Mouse (Mus musculus) bone marrow macrophage, adult 2 months (primary cell): Measurements from ENCODE around the gene Cav1. TPM values are rescaled to one million over a fixed set of nuclear protein-coding genes. Genes with fewer than 3 reads are reported as not detected.

Experiments used
- H3K27ac ChIP-seq: 2 replicates; pipeline ENCODE4 v1.5.1; 2012; ENCODE audit warnings: low read depth, low read length; ENCODE audit not compliant: insufficient read depth
- H3K4me1 ChIP-seq: 2 replicates; pipeline ENCODE4 v1.6.1; 2012; ENCODE audit warnings: low read length; ENCODE audit not compliant: control insufficient read depth, insufficient read depth
- H3K4me3 ChIP-seq: 2 replicates; pipeline ENCODE4 v1.5.1; 2012; ENCODE audit warnings: mild to moderate bottlenecking, low read length, moderate library complexity; ENCODE audit not compliant: insufficient read depth
- CTCF ChIP-seq: IDR thresholded peaks from 2 replicates; pipeline ENCODE4 v1.5.1; 2012; ENCODE audit warnings: low read depth, mild to moderate bottlenecking, low read length, moderate library complexity
- POLR2A ChIP-seq: IDR thresholded peaks from 2 replicates; pipeline ENCODE4 v1.6.1; 2012; ENCODE audit warnings: mild to moderate bottlenecking, low read depth, low read length, borderline replicate concordance
- polyA plus RNA-seq: library from polyadenylated mRNA; stranded (reverse); fragments of >200 nt; gene quantifications from 2 replicates; pipeline ENCODE4 v1.2.4, GENCODE M21; 2012; ENCODE audit not compliant: missing spikeins, insufficient read depth, insufficient read length

Gene Cav1
- 11.6 and 13.7 TPM in 2 replicates for polyA plus RNA-seq

DNA sequence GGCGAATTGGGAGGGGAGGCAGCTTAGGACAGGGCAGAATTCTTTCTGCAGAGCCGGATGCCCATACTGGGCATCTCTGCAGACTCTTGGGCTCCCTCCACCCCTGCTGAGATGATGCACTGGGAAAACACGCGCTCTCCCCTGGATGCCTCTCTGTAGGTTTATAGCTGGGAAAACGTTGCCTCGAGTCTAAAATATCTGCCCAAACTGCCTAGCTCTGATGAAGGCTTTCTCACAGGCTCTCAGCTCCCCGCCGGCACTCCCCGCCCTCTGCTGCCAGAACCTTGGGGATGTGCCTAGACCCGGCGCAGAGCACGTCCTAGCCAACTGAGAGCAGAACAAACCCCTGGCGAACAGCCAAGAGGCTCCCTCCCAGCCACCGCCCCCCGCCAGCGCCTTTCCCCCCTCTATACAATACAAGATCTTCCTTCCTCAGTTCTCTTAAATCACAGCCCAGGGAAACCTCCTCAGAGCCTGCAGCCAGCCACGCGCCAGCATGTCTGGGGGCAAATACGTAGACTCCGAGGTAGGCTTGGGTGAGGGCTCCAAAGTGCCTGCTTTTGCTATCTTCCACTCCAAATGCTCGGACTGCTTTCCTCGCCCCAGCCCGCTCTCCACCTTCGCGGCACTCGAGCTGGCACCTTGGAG is at the start of gene Cav1:
TSS of gene Cav1 (plus strand) at position 382 of the 648 bp plus-strand sequence.
- no peak for TF ChIP-seq CTCF
- no peak for TF ChIP-seq POLR2A
- Histone ChIP-seq H3K4me3 (peak within 1 kb of the TSS; percentile 62), H3K27ac (no peak within 1 kb of the TSS), H3K4me1 (no peaks in the 10 kb centered on the region; the same call in 1 of the 2 replicates)

DNA sequence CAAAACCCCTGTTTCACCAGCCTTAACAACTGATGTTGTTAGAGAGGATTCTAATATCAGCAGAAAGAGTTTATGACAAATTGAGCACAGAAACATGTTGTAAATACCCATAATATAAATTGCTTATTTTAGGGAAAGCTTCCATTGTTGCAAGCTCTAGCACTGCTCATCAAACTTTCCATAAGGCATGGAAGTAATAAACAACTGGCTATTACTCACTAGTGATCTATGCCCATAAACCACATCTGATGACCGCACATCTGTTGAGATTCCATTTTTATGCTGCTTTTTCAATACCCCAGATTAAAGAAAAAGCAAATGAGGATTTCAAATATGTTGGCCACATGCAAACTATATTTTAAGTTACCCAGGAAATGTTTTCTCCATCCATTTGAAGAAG is 48.0 kb upstream of the Cav1 start:
- no peak overlapping the region for H3K4me3 ChIP-seq
- TF ChIP-seq CTCF (no peak), POLR2A (no peak)
- no peaks in the 10 kb centered on the region for H3K4me1 ChIP-seq
- H3K27ac ChIP-seq = no peak overlapping the region

DNA sequence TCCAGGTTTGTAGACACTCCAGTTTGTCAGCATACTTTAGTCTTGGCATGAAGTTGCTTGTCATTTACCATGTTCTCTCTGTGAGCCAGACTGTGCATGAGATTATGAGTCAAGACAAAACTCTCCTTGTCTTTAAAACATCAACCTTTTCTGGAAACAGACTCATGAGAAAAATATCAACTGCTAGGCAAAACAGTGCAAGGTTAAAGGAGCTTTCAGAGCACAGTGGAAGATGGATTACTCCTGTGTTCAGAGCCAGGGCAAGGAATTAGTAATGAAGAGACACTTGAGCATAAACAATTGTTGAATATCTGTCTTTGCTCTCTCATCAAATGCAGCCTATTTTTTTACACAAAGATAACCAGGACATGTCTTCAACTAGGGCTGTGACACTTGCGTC is 47.2 kb upstream of the Cav1 start:
- Histone ChIP-seq H3K4me1 (no peaks in the 10 kb centered on the region), H3K27ac (no peak overlapping the region), H3K4me3 (no peak overlapping the region)
- TF ChIP-seq CTCF = no peak
- no peak for TF ChIP-seq POLR2A

DNA sequence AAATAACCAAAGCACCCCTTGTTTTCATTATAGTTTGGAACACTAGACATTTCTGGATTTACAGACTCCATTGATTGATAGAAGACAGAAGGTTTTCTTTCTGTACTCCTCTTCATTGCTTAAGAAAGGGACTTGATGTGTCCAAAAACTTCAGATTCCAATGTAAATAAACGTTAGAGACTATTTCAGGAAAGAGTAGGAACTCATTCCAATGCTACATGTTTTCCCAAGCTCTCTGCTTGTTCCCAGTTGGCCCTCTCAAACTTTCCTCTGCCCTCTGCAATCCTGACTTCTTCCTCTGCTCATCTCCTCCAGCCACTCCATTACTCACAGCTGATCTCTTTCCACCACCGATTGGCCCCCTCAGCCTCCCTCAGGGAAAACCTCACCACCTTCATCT is 43.3 kb upstream of the Cav1 start:
- Histone ChIP-seq H3K4me1 (no peaks in the 10 kb centered on the region), H3K27ac (no peak overlapping the region), H3K4me3 (no peak overlapping the region)
- TF ChIP-seq POLR2A = no peak
- no peak for TF ChIP-seq CTCF

DNA sequence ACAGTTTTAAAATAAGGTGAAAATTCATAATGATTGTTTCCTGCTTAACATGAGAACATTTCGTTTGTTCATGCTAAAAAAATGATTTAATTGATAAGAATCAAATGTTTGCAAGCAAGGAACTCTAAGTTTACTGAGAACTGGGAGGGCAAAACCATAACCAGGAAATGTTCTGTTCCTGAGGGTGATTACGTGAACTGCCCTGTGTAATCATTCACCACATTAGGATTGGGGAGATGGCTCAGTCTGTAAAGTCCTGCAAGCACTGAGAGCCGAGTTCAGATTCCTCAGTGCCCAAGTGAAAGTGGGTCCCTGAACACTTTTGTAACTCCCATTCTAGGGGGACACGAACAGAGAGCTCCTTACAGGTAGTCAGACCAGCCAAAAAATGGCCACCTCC is 41.1 kb upstream of the Cav1 start:
- Histone ChIP-seq H3K4me1 (no peaks in the 10 kb centered on the region), H3K27ac (no peak overlapping the region), H3K4me3 (no peak overlapping the region)
- TF ChIP-seq CTCF (no peak), POLR2A (no peak)

DNA sequence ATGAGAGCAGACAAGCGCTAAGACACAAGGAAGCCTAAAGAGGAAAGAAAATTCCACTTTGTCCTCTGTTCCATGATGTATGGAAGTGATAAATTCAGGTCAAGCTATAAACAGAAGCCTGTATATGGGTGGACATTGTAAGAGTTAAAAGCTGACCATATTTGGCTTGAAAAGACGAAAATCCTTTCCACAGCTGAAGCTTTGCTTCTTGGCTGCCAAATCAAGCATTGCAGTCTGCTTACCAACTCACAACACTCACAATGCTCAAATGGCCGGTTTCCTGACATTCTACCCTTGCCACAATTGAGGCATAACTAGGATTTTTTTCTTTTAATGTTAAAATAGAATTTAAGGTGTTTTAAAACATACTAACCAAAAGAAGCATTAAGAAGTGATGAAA is 39.7 kb upstream of the Cav1 start:
- TF ChIP-seq POLR2A (no peak), CTCF (no peak)
- Histone ChIP-seq H3K4me3 (no peak overlapping the region), H3K4me1 (no peaks in the 10 kb centered on the region), H3K27ac (no peak overlapping the region)

DNA sequence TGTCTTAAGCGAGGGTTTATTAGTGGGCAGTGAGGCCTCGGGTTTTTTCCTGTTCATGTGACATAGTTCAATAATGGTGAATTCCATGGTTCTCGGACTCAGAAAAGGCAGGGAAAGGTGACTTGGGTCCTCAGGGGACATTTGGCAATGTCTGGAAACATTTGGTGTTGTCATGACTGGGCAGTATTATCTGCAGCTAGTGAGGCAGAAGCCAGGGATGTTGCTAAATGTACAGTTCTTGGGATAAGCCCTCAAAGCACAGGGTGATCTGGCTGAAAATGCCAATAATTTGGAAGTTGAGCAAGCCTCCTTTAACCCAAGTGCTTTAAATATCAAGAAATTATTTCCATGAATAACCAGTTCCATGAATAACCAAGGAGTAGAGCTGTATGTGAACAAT is 27.8 kb upstream of the Cav1 start:
- H3K4me1 ChIP-seq = peaks cover 21% of the 10 kb centered on the region
- H3K27ac ChIP-seq = no peak overlapping the region
- no peak for TF ChIP-seq POLR2A
- no peak for TF ChIP-seq CTCF

DNA sequence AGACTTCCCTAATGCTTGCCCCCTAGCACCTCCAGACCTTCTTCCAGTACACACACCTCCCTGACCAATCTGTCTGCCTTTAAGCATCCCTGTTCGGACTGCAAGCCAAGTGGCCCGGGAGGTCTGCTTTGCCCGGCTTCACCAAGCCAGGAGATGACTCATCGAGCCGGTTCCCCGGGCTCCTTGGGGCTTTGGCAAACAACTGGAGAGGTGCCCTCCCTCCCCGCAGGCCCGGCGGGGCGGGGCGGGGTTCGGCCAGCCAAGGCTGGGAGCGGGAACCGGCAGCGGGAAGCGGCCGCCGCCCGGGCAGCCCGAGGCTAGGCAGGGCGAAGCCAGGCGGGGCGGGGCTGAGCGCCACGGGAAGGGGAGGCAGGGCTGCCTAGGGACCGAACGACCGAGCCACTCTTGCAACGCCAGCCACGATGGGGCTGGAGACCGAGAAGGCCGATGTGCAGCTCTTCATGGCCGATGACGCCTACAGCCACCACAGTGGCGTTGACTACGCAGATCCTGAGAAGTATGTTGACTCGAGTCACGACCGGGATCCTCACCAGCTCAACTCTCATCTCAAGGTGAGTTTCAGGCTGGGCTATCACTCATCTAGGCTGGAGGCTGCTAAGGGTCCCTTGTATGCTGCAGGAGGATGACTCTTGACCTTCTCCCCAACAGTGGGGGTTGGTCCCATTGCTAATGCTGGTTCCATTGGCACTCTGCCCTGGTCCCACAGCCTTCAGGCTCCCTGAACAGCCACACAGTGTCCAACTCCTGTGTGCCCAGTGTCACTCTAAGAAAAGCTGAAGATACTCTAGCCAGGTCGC is 25.0 kb upstream of the Cav1 start, which contains the start of gene Cav2:
TSS of gene Cav2 (plus strand) at position 247 of the 818 bp plus-strand sequence.
- Histone ChIP-seq H3K4me3 (peak within 1 kb of the TSS; percentile 74), H3K27ac (peak within 1 kb of the TSS; percentile 86), H3K4me1 (peaks cover 33% of the 10 kb centered on the region)
- TF ChIP-seq CTCF (no peak), POLR2A (no peak)

More for the DNA sequence above, 27.8 kb upstream of the Cav1 start:
- H3K4me3 ChIP-seq = no peak overlapping the region

DNA sequence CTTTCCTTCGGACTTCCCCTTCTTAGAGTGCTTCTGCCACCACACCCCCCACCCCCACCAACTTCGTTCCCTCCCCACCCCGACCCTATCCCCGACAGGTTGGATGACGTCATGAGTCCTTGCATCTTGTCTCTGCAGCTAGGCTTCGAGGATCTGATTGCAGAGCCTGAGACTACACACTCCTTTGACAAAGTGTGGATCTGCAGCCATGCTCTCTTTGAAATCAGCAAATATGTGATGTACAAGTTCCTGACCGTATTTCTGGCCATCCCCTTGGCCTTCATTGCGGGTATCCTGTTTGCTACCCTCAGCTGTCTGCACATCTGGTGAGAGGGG is 24.4 kb upstream of the Cav1 start:
- no peak for TF ChIP-seq POLR2A
- no peak for TF ChIP-seq CTCF
- peak overlapping the region; percentile 74 for H3K4me3 ChIP-seq

DNA sequence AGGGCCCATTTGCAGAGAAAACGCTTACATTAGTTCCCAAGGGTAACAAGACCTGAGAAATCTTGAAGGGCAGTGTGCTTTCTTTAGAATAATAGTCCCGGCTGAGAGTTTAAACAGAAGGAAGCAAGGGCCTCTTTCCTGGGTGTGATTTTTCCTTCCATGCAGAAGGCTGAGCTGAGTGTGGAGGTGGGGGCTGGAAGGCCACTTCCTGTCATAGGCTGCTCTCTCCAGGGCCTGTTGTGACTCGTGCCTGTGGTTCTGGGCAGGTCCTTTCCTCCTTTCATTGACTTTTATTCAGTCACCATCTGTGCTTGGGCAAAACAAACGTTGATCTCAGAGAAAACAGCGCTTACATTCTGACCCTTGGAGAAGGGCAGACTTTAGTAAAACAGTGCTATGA is 24.0 kb upstream of the Cav1 start:
- peak overlapping the region; percentile 86 for H3K27ac ChIP-seq

More for the DNA sequence above, 24.4 kb upstream of the Cav1 start:
- H3K27ac ChIP-seq = peak overlapping the region; percentile 86
- H3K4me1 ChIP-seq = peaks cover 35% of the 10 kb centered on the region

More for the DNA sequence above, 24.0 kb upstream of the Cav1 start:
- no peak for TF ChIP-seq CTCF
- no peak for TF ChIP-seq POLR2A
- Histone ChIP-seq H3K4me1 (peaks cover 37% of the 10 kb centered on the region), H3K4me3 (peak overlapping the region; percentile 74)
